Comparison of ENCODE assay signal across 8 mouse cellular contexts in genomic region chr19:23151651-23152070, GRCm38 (mm10). TPM values are rescaled to one million over a fixed set of nuclear protein-coding genes. Genes with fewer than 3 reads are reported as not detected.
DNase-seq lines count a peak whose midpoint lies in the region; ATAC-seq lines count a peak whose summit lies in the region.

No protein-coding gene starts in this region.

- no peaks in the 10 kb centered on the region for H3K9me3 ChIP-seq in limb, embryonic 11.5 days (ENCODE audit: control insufficient read depth, low read length)
- no peaks in the 10 kb centered on the region for H3K9me3 ChIP-seq in limb, embryonic 10.5 days (replicated peaks)
- no peaks in the 10 kb centered on the region for H3K9me3 ChIP-seq in heart, embryonic 15.5 days (replicated peaks)
- no peaks in the 10 kb centered on the region for H3K9me3 ChIP-seq in liver, embryonic 11.5 days (ENCODE audit: control insufficient read depth, low read length)

- peaks cover 3% of the 10 kb centered on the region; the same call in 1 of the 2 replicates for H3K4me1 ChIP-seq in limb, embryonic 11.5 days (ENCODE audit: control insufficient read depth, insufficient read depth, low read length)
- H3K4me1 ChIP-seq in limb, embryonic 10.5 days = peaks cover 14% of the 10 kb centered on the region
- peaks cover 21% of the 10 kb centered on the region for H3K4me1 ChIP-seq in heart, embryonic 15.5 days (replicated peaks)
- peaks cover 46% of the 10 kb centered on the region for H3K4me1 ChIP-seq in liver, embryonic 11.5 days (replicated peaks; ENCODE audit: control insufficient read depth, insufficient read depth, low read length)

- peak; percentile 45 for DNase-seq in limb, embryonic 11.5 days (ENCODE audit: low spot score)
- DNase-seq in limb, embryonic 10.5 days (ENCODE audit: low spot score) = no peak
- DNase-seq in adrenal gland, postnatal 10 days = peak; percentile 59
- peak; percentile 57 for DNase-seq in liver, embryonic 11.5 days (ENCODE audit: low spot score)
- peak; percentile 65 for DNase-seq in skeletal muscle tissue, adult 2 months (ENCODE audit: low read depth, low spot score)
- DNase-seq in right cerebral cortex, adult 18-20 months = no peak
- DNase-seq in cerebellum, adult 18-20 months = no peak

- no peak overlapping the region for H3K9ac ChIP-seq in limb, embryonic 11.5 days (ENCODE audit: low read length)
- no peak overlapping the region for H3K9ac ChIP-seq in heart, embryonic 15.5 days
- peak overlapping the region; percentile 68 for H3K9ac ChIP-seq in liver, embryonic 11.5 days (ENCODE audit: low read depth, low read length)

- H3K27me3 ChIP-seq in limb, embryonic 11.5 days (ENCODE audit: control insufficient read depth, insufficient read depth, low read length) = no peaks in the 10 kb centered on the region
- H3K27me3 ChIP-seq in limb, embryonic 10.5 days (ENCODE audit: low read depth, poor library complexity, severe bottlenecking) = no peaks in the 10 kb centered on the region
- no peaks in the 10 kb centered on the region for H3K27me3 ChIP-seq in heart, embryonic 15.5 days
- H3K27me3 ChIP-seq in liver, embryonic 11.5 days (replicated peaks; ENCODE audit: control insufficient read depth, insufficient read depth, low read length) = no peaks in the 10 kb centered on the region

- 29% methylated on average over 11 of the region's 11 CpGs for WGBS in limb, embryonic 11.5 days
- WGBS in limb, embryonic 10.5 days = 35% methylated on average over 11 of the region's 11 CpGs
- WGBS in heart, embryonic 15.5 days = 21% methylated on average over 11 of the region's 11 CpGs
- WGBS in liver, embryonic 11.5 days = 12% methylated on average over 11 of the region's 11 CpGs

- H3K4me3 ChIP-seq in limb, embryonic 11.5 days (ENCODE audit: low read depth, low read length) = no peak overlapping the region
- H3K4me3 ChIP-seq in limb, embryonic 10.5 days = no peak overlapping the region
- H3K4me3 ChIP-seq in heart, embryonic 15.5 days = no peak overlapping the region
- peak overlapping the region; percentile 40 for H3K4me3 ChIP-seq in liver, embryonic 11.5 days (ENCODE audit: low read depth, low read length)

- H3K36me3 ChIP-seq in limb, embryonic 11.5 days (ENCODE audit: control insufficient read depth, insufficient read depth, low read length) = no peaks in the 10 kb centered on the region
- no peaks in the 10 kb centered on the region for H3K36me3 ChIP-seq in limb, embryonic 10.5 days
- H3K36me3 ChIP-seq in heart, embryonic 15.5 days = no peaks in the 10 kb centered on the region
- H3K36me3 ChIP-seq in liver, embryonic 11.5 days (ENCODE audit: control insufficient read depth, insufficient read depth, low read length) = no peaks in the 10 kb centered on the region

- no peak overlapping the region for H3K27ac ChIP-seq in limb, embryonic 11.5 days (replicated peaks; ENCODE audit: low read depth, low read length)
- H3K27ac ChIP-seq in limb, embryonic 10.5 days = no peak overlapping the region
- no peak overlapping the region for H3K27ac ChIP-seq in heart, embryonic 15.5 days
- H3K27ac ChIP-seq in liver, embryonic 11.5 days (ENCODE audit: low read depth, low read length) = peak overlapping the region; percentile 79

- H3K4me2 ChIP-seq in limb, embryonic 11.5 days (ENCODE audit: low read depth, severe bottlenecking) = no peak overlapping the region
- peak overlapping the region; percentile 38 for H3K4me2 ChIP-seq in heart, embryonic 15.5 days
- H3K4me2 ChIP-seq in liver, embryonic 11.5 days = peak overlapping the region; percentile 70

- ATAC-seq in limb, embryonic 11.5 days (ENCODE audit: insufficient number of reproducible peaks, low FRiP score, low TSS enrichment, low read depth) = no peak; the same call in 1 of the 2 replicates
- peak; percentile 78 for ATAC-seq in heart, embryonic 15.5 days (replicated peaks; ENCODE audit: insufficient number of reproducible peaks, insufficient read depth, low FRiP score, low read depth)
- ATAC-seq in liver, embryonic 11.5 days (replicated peaks; ENCODE audit: low FRiP score) = peak; percentile 83

RNA-seq across cellular contexts. Expression of gene Klf9, which starts 10.6 kb away (rescaled TPM):
- 1.2 and 1.6 TPM in 2 replicates for polyA plus RNA-seq in limb, embryonic 11.5 days (2014; fragmentation: Nextera tagmentation; extraction: Ambion mirVana)
- polyA plus RNA-seq in limb, embryonic 10.5 days (2016; fragmentation: Nextera tagmentation; extraction: Ambion mirVana) = 0.74 and 1.3 TPM in 2 replicates
- total RNA-seq in adrenal gland, postnatal 10 days (2021) = 100 to 1,000 TPM in 1 of 2 experiments, 10 to 100 TPM in 1; 61.3 to 109 TPM
- polyA plus RNA-seq in heart, embryonic 15.5 days (2015; fragmentation: Nextera tagmentation; extraction: Ambion mirVana) = 3.1 and 3.4 TPM in 2 replicates
- 2.3 and 2.8 TPM in 2 replicates for polyA plus RNA-seq in liver, embryonic 11.5 days (2014; fragmentation: Nextera tagmentation; extraction: Ambion mirVana)

Comparison
In these comparisons a context has a peak if more than half of its experiments do, and no peak if none do; other contexts are left out.
1. DNase-seq: peak in limb, embryonic 11.5 days (single experiment), adrenal gland, postnatal 10 days (single experiment), liver, embryonic 11.5 days (single experiment) and skeletal muscle tissue, adult 2 months (single experiment); none in limb, embryonic 10.5 days (single experiment), right cerebral cortex, adult 18-20 months (single experiment) and cerebellum, adult 18-20 months (0 of 2).